ENCODE assay signal across 7 mouse cellular contexts in the genomic region with DNA sequence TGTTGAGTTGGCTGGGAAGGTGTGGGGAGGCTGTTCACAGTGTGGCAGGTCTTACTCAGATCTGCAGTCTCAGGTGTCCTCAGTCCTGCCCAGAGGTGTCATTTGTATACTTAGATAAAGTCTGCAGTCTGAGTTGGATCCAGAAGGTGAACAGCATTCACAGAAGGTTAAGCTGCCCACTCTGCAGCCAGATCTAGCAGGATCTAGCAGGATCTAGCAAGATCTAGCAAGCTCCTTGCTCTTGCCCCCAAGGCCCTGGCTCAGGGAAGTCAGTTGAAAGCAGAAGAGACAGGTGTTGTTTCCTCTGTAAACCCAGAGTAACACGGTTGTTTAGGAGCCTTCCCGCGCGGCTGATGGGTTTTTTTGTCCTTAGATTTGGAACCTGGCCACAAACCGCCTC. TPM values are rescaled to one million over a fixed set of nuclear protein-coding genes. Genes with fewer than 3 reads are reported as not detected.
"Had no signal": no experiment of that assay in that cellular context is flagged by ENCODE, and none has a peak within 500 bp of the region (broad histone marks: within the 10 kb centered on the region; RNA-seq: fewer than 3 reads in every experiment).

No protein-coding gene starts in this region.

- H3K9me3 ChIP-seq: midbrain, embryonic 12.5 days had no signal

- H3K9ac ChIP-seq: liver, embryonic 14.5 days; midbrain, embryonic 12.5 days had no signal

- H3K4me1 ChIP-seq: midbrain, embryonic 12.5 days had no signal

- H3K4me3 ChIP-seq: midbrain, embryonic 12.5 days had no signal

- DNase-seq: lung, adult 18-20 months; right cerebral cortex, postnatal 14 days had no signal

- H3K27ac ChIP-seq: liver, embryonic 14.5 days; midbrain, embryonic 12.5 days had no signal

- H3K4me2 ChIP-seq: midbrain, embryonic 12.5 days had no signal

- ATAC-seq: intestine, embryonic 16.5 days had no signal

- H3K27me3 ChIP-seq: midbrain, embryonic 12.5 days had no signal

RNA-seq across cellular contexts. Expression of gene Dnah10, which starts 11.1 kb away (rescaled TPM):
- polyA plus RNA-seq: limb, embryonic 11.5 days; liver, adult 2 months had no signal
